Mouse (Mus musculus) CH12.LX (cell line): ENCODE data around the gene Wwp2.

Experiments used
- BHLHE40 ChIP-seq: IDR thresholded peaks from 2 replicates; pipeline ENCODE4 v1.6.1; 2011; ENCODE audit warnings: mild to moderate bottlenecking, low read depth, low read length, improper control_type of control experiment
- CHD2 ChIP-seq: IDR thresholded peaks from 2 replicates; pipeline ENCODE4 v1.6.1; 2011; ENCODE audit warnings: low read length, improper control_type of control experiment
- CTCF ChIP-seq, 2 experiments: IDR thresholded peaks in 1 of 2; conservative IDR thresholded peaks in 1 of 2; 2 replicates each; pipeline ENCODE4 v1.5.1; 2011 to 2012; ENCODE audit warnings: low read depth in 2 of 2, low read length in 2 of 2, improper control_type of control experiment in 1 of 2, inconsistent platforms in 1 of 2, mild to moderate bottlenecking in 1 of 2, moderate library complexity in 1 of 2
- MAFK ChIP-seq: IDR thresholded peaks from 2 replicates; pipeline ENCODE4 v1.6.1; 2011; ENCODE audit warnings: low read length, improper control_type of control experiment; ENCODE audit not compliant: insufficient replicate concordance
- NELFE ChIP-seq: IDR thresholded peaks from 2 replicates; pipeline ENCODE4 v1.6.1; 2011; ENCODE audit warnings: low read depth, low read length, improper control_type of control experiment
- PAX5 ChIP-seq: IDR thresholded peaks from 2 replicates; pipeline ENCODE4 v1.6.1; 2012; ENCODE audit warnings: low read length, inconsistent platforms, mixed read lengths
- POLR2A ChIP-seq: IDR thresholded peaks from 2 replicates; pipeline ENCODE4 v1.6.1; 2011; ENCODE audit warnings: low read depth, mild to moderate bottlenecking, improper control_type of control experiment, low read length
- RCOR1 ChIP-seq: conservative IDR thresholded peaks from 2 replicates; pipeline ENCODE4 v1.6.1; 2012; ENCODE audit warnings: low read depth, mild to moderate bottlenecking, inconsistent platforms, low read length, improper control_type of control experiment
- USF1 ChIP-seq: IDR thresholded peaks from 2 replicates; pipeline ENCODE4 v1.6.1; 2014; ENCODE audit warnings: low read depth, mild to moderate bottlenecking, inconsistent platforms, low read length, improper control_type of control experiment
- ZC3H11A ChIP-seq: IDR thresholded peaks from 2 replicates; pipeline ENCODE4 v1.6.1; 2012; ENCODE audit warnings: low read depth, mild to moderate bottlenecking, inconsistent platforms, low read length, improper control_type of control experiment

GRCm38 (mm10) chr8:107562164-107562563, 126.0 kb downstream of the Wwp2 start:
- TF ChIP-seq CTCF (conservative IDR thresholded peaks at IDR 0.05 in 1 of 2, IDR thresholded peaks at IDR 0.05 in 1 of 2; ENCODE audit: low read depth in 2 of 2, low read length in 2 of 2) (no peak), NELFE (no peak), RCOR1 (no peak), ZC3H11A (no peak), MAFK (no peak), CHD2 (no peak), PAX5 (no peak), BHLHE40 (no peak), POLR2A (no peak), USF1 (no peak)
